In the genomic region with DNA sequence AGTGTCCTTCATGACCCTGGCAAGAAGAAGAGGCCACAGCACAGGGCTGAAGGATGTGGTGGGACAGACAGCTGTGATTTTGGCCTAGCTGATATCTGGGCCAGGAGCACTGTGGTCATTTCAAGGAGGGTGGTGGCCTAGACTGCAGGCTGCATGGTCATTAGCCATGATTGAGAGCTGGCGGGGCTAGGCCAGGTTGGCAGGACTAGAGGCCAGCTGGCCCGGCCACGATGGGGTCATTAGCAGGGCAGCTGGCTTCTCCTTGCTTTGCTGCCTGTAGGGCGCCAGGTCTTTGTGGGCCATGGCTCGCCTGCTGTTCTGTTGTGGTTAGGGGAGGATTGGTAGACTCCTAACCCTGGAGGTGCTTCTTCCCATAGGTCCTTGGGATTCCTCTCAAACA, we compare ENCODE assay signal across 10 mouse cellular contexts. TPM values are rescaled to one million over a fixed set of nuclear protein-coding genes. Genes with fewer than 3 reads are reported as not detected.
A peak's percentile ranks its signal among the peaks of the same experiment; 100 is the strongest.
DNase-seq lines count a peak whose midpoint lies in the region; ATAC-seq and TF ChIP-seq lines count a peak whose summit lies in the region.
"Had no signal": no experiment of that assay in that cellular context is flagged by ENCODE, and none has a peak within 500 bp of the region (broad histone marks: within the 10 kb centered on the region; RNA-seq: fewer than 3 reads in every experiment).

No protein-coding gene starts in this region.

- H3ac ChIP-seq in myocyte (ENCODE audit: control insufficient read depth, insufficient read length) = no peak overlapping the region

- ATAC-seq in forebrain, postnatal 0 days = no peak
- no peak for ATAC-seq in forebrain, embryonic 15.5 days (replicated peaks)
- ATAC-seq in heart, embryonic 12.5 days (ENCODE audit: insufficient number of reproducible peaks, low FRiP score) = no peak
- no peak for ATAC-seq in monocyte, adult 5-6 weeks (replicated peaks; ENCODE audit: insufficient number of reproducible peaks, low FRiP score, low TSS enrichment, poor library complexity, severe bottlenecking)
- no peak for ATAC-seq in forebrain, embryonic 13.5 days
- ATAC-seq: inflammation-experienced regulatory T-cells, adult 6 months had no signal

- peaks cover 3% of the 10 kb centered on the region for H3K79me2 ChIP-seq in myocyte (ENCODE audit: control insufficient read depth, insufficient read depth)

- no peak for DNase-seq in forebrain, postnatal 0 days
- peak; percentile 67 for DNase-seq in cerebellum, adult 8-10 months
- no peak for DNase-seq in spleen, postnatal 14 days (ENCODE audit: low spot score in 2 of 2)

- H3K9me3 ChIP-seq in forebrain, postnatal 0 days (ENCODE audit: low read length) = no peaks in the 10 kb centered on the region
- no peaks in the 10 kb centered on the region for H3K9me3 ChIP-seq in forebrain, embryonic 15.5 days
- H3K9me3 ChIP-seq in heart, embryonic 12.5 days (replicated peaks) = no peaks in the 10 kb centered on the region
- no peaks in the 10 kb centered on the region for H3K9me3 ChIP-seq in forebrain, embryonic 13.5 days (replicated peaks)

- 69% methylated on average over 5 of the region's 5 CpGs for WGBS in forebrain, postnatal 0 days
- 66% methylated on average over 5 of the region's 5 CpGs for WGBS in forebrain, embryonic 15.5 days
- 76% methylated on average over 5 of the region's 5 CpGs for WGBS in heart, embryonic 12.5 days
- 52% methylated on average over 5 of the region's 5 CpGs for WGBS in forebrain, embryonic 13.5 days

- H3K27ac ChIP-seq in forebrain, postnatal 0 days (ENCODE audit: low read depth, low read length) = no peak overlapping the region
- no peak overlapping the region for H3K27ac ChIP-seq in forebrain, embryonic 15.5 days (replicated peaks)
- no peak overlapping the region for H3K27ac ChIP-seq in heart, embryonic 12.5 days (ENCODE audit: poor library complexity, severe bottlenecking)
- no peak overlapping the region for H3K27ac ChIP-seq in forebrain, embryonic 13.5 days
- H3K27ac ChIP-seq: liver, embryonic 14.5 days had no signal

- no peak overlapping the region for H3K4me2 ChIP-seq in forebrain, postnatal 0 days (ENCODE audit: low read depth)
- no peak overlapping the region for H3K4me2 ChIP-seq in forebrain, embryonic 15.5 days (replicated peaks)
- H3K4me2 ChIP-seq in heart, embryonic 12.5 days = no peak overlapping the region
- H3K4me2 ChIP-seq in myocyte (ENCODE audit: low read depth) = peak overlapping the region; percentile 20
- no peak overlapping the region for H3K4me2 ChIP-seq in forebrain, embryonic 13.5 days

- peaks cover 28% of the 10 kb centered on the region for H3K4me1 ChIP-seq in forebrain, postnatal 0 days (ENCODE audit: insufficient read depth)
- peaks cover 42% of the 10 kb centered on the region for H3K4me1 ChIP-seq in forebrain, embryonic 15.5 days
- peaks cover 84% of the 10 kb centered on the region for H3K4me1 ChIP-seq in heart, embryonic 12.5 days (replicated peaks)
- peaks cover 48% of the 10 kb centered on the region for H3K4me1 ChIP-seq in forebrain, embryonic 13.5 days

- no peak for TF ChIP-seq CTCF in forebrain, postnatal 0 days (IDR thresholded peaks at IDR 0.05; ENCODE audit: low read depth)

- TF ChIP-seq POLR2A in myocyte (IDR thresholded peaks at IDR 0.05; ENCODE audit: insufficient read length, low read depth) = no peak

- H3K27me3 ChIP-seq in forebrain, postnatal 0 days (ENCODE audit: insufficient read depth, low read length) = no peaks in the 10 kb centered on the region
- H3K27me3 ChIP-seq in forebrain, embryonic 15.5 days = no peaks in the 10 kb centered on the region
- H3K27me3 ChIP-seq in heart, embryonic 12.5 days (replicated peaks) = no peaks in the 10 kb centered on the region
- no peaks in the 10 kb centered on the region for H3K27me3 ChIP-seq in myocyte (ENCODE audit: control insufficient read depth, insufficient read depth, insufficient read length)
- 0 out of 2 replicates have a peak, but pooled peaks cover 9% of the 10 kb centered on the region for H3K27me3 ChIP-seq in forebrain, embryonic 13.5 days

- 0 out of 2 replicates have a peak overlapping the region, but pooled peaks have one; percentile 0 for H3K9ac ChIP-seq in forebrain, postnatal 0 days
- H3K9ac ChIP-seq in forebrain, embryonic 15.5 days (replicated peaks) = no peak overlapping the region
- H3K9ac ChIP-seq in heart, embryonic 12.5 days = peak overlapping the region; percentile 21; the same call in 1 of the 2 replicates
- H3K9ac ChIP-seq in forebrain, embryonic 13.5 days = no peak overlapping the region
- H3K9ac ChIP-seq: liver, embryonic 14.5 days had no signal

- H3K36me3 ChIP-seq in forebrain, postnatal 0 days (ENCODE audit: insufficient read depth) = peaks cover 26% of the 10 kb centered on the region
- H3K36me3 ChIP-seq in forebrain, embryonic 15.5 days = peaks cover 14% of the 10 kb centered on the region; the same call in 1 of the 2 replicates
- H3K36me3 ChIP-seq in heart, embryonic 12.5 days = peaks cover 22% of the 10 kb centered on the region
- H3K36me3 ChIP-seq in myocyte (ENCODE audit: control insufficient read depth, insufficient read depth) = no peaks in the 10 kb centered on the region
- peaks cover 26% of the 10 kb centered on the region for H3K36me3 ChIP-seq in forebrain, embryonic 13.5 days (ENCODE audit: poor library complexity, severe bottlenecking)

- no peak overlapping the region for H3K4me3 ChIP-seq in forebrain, postnatal 0 days (ENCODE audit: low read depth, low read length)
- no peak overlapping the region for H3K4me3 ChIP-seq in forebrain, embryonic 15.5 days
- no peak overlapping the region for H3K4me3 ChIP-seq in heart, embryonic 12.5 days
- no peak overlapping the region for H3K4me3 ChIP-seq in myocyte
- H3K4me3 ChIP-seq in forebrain, embryonic 13.5 days = no peak overlapping the region

TF ChIP-seq in myocyte, 11 proteins besides CTCF, POLR2A, EP300 and RAD21:
- no peak for TF ChIP-seq E2F4 (IDR thresholded peaks at IDR 0.05; ENCODE audit: insufficient read depth)
- no peak for TF ChIP-seq POLR2AphosphoS2 (IDR thresholded peaks at IDR 0.05; ENCODE audit: insufficient read length, low read depth)
- TF ChIP-seq TCF12 (IDR thresholded peaks at IDR 0.05; ENCODE audit: insufficient read depth, poor library complexity, severe bottlenecking) = peak; percentile 73
- no peak for TF ChIP-seq SRF (IDR thresholded peaks at IDR 0.05; ENCODE audit: control insufficient read depth, insufficient read length, low read depth)
- TF ChIP-seq USF1 (IDR thresholded peaks at IDR 0.05; ENCODE audit: low read depth) = no peak
- TF ChIP-seq MYOD1 (IDR thresholded peaks at IDR 0.05; ENCODE audit: control insufficient read depth in 1 of 3, insufficient read length in 2 of 3, low read depth in 2 of 3) = peak in 2 of 3 experiments; percentile 88 to 96
- TF ChIP-seq MAX (IDR thresholded peaks at IDR 0.05; ENCODE audit: low read depth) = no peak
- peak; percentile 89 for TF ChIP-seq TCF3 (IDR thresholded peaks at IDR 0.05; ENCODE audit: insufficient read length, low read depth)
- TF ChIP-seq CEBPB (IDR thresholded peaks at IDR 0.05; ENCODE audit: insufficient read depth, poor library complexity, severe bottlenecking) = no peak
- TF ChIP-seq REST (IDR thresholded peaks at IDR 0.05; ENCODE audit: insufficient read depth, insufficient read length) = no peak
- TF ChIP-seq MYOG (IDR thresholded peaks at IDR 0.05; ENCODE audit: control insufficient read depth in 1 of 3, insufficient read depth in 1 of 3, insufficient read length in 2 of 3, low read depth in 2 of 3) = peak; percentile 91 to 97 (median 91)

RNA-seq across cellular contexts. Expression of a gene that starts 4.8 kb away (rescaled TPM):
- total RNA-seq in forebrain, postnatal 0 days (2014; rRNA removed) = 36.2 and 41.2 TPM in 2 replicates
- polyA plus RNA-seq in forebrain, postnatal 0 days (2015; fragmentation: Nextera tagmentation; extraction: Ambion mirVana) = 30.9 and 38.2 TPM in 2 replicates
- polyA plus RNA-seq in forebrain, embryonic 15.5 days (2015; fragmentation: Nextera tagmentation; extraction: Ambion mirVana) = 40.0 and 41.8 TPM in 2 replicates
- polyA plus RNA-seq in heart, embryonic 12.5 days (2016; fragmentation: Nextera tagmentation; extraction: Ambion mirVana) = 28.5 and 28.8 TPM in 2 replicates
- polyA plus RNA-seq in myocyte (2012; fragmentation: generic; extraction: Trizol) = 9.5 TPM
- total RNA-seq in monocyte, adult 5-6 weeks (2017) = 1.3 to 1.6 TPM (median 1.5 TPM) in 3 replicates
- polyA plus RNA-seq in forebrain, embryonic 13.5 days (2015; fragmentation: Nextera tagmentation; extraction: Ambion mirVana) = 28.1 and 32.8 TPM in 2 replicates

RNA-seq across cellular contexts. Expression of a gene that starts 33.0 kb away (rescaled TPM):
- 127 and 160 TPM in 2 replicates for total RNA-seq in forebrain, postnatal 0 days (2014; rRNA removed)
- 117 and 121 TPM in 2 replicates for polyA plus RNA-seq in forebrain, postnatal 0 days (2015; fragmentation: Nextera tagmentation; extraction: Ambion mirVana)
- 210 and 215 TPM in 2 replicates for polyA plus RNA-seq in forebrain, embryonic 15.5 days (2015; fragmentation: Nextera tagmentation; extraction: Ambion mirVana)
- 1,302 and 1,316 TPM in 2 replicates for polyA plus RNA-seq in heart, embryonic 12.5 days (2016; fragmentation: Nextera tagmentation; extraction: Ambion mirVana)
- polyA plus RNA-seq in myocyte (2012; fragmentation: generic; extraction: Trizol) = 1,713 TPM
- total RNA-seq in monocyte, adult 5-6 weeks (2017) = not detected in 3 replicates
- polyA plus RNA-seq in forebrain, embryonic 13.5 days (2015; fragmentation: Nextera tagmentation; extraction: Ambion mirVana) = 261 and 291 TPM in 2 replicates
- polyA plus RNA-seq: inflammation-experienced regulatory T-cells, adult 6 months had no signal

Comparison
In these comparisons a context has a peak if more than half of its experiments do, and no peak if none do; other contexts are left out.
1. H3K9ac ChIP-seq: peak in forebrain, postnatal 0 days (single experiment) and heart, embryonic 12.5 days (single experiment); none in forebrain, embryonic 15.5 days (single experiment) and forebrain, embryonic 13.5 days (single experiment).